Mouse (Mus musculus) E14TG2a.4 (cell line): ENCODE measurements around the gene 4930558K02Rik.

Experiments used
- H3K27me3 ChIP-seq: 2 replicates; pipeline ENCODE4 v1.6.1; 2014; ENCODE audit warnings: low read length, control low read depth; ENCODE audit not compliant: insufficient read depth
- H3K36me3 ChIP-seq: 2 replicates; pipeline ENCODE4 v1.6.1; 2014; ENCODE audit warnings: low read length, control low read depth; ENCODE audit not compliant: insufficient read depth
- H3K4me1 ChIP-seq: replicated peaks from 2 replicates; pipeline ENCODE4 v1.6.1; 2014; ENCODE audit warnings: low read depth, low read length, control low read depth
- H3K4me3 ChIP-seq: replicated peaks from 2 replicates; pipeline ENCODE4 v1.5.1; 2014; ENCODE audit warnings: mild to moderate bottlenecking, low read length
- H3K9me3 ChIP-seq: 2 replicates; pipeline ENCODE4 v1.6.1; 2014; ENCODE audit warnings: low read length, control low read depth
- CTCF ChIP-seq: conservative IDR thresholded peaks from 2 replicates; pipeline ENCODE4 v1.5.1; 2014; ENCODE audit warnings: low read length
- NANOG ChIP-seq: IDR thresholded peaks from 2 replicates; pipeline ENCODE4 v1.6.1; 2014; ENCODE audit warnings: borderline replicate concordance, low read length, mixed read lengths
- POU5F1 ChIP-seq: IDR thresholded peaks from 2 replicates; pipeline ENCODE4 v1.6.1; 2014; ENCODE audit warnings: low read length, borderline replicate concordance

The 4930558K02Rik gene

DNA sequence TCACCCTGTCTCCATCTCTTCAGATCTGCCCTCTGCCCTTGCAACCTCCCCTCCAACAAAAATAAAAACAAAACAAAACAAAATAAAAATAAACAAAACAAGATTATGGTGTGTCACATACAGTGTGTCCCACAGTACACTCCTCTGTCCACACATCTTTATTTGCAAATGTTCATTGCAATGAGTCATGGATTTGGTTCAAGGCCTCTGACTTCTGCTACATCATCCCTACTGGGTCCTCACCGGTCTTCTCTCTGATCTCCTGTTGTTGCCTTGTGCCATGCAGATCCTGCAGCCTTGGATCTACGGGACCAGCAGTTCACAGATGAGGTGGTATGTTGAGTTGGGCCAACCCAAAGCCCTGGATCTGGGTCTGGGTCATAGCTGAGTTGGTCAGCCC, 59.8 kb downstream of the 4930558K02Rik start:
- TF ChIP-seq NANOG = no peak
- no peak for TF ChIP-seq CTCF
- TF ChIP-seq POU5F1 = no peak
- no peaks in the 10 kb centered on the region for H3K9me3 ChIP-seq
- H3K4me3 ChIP-seq = no peak overlapping the region
- H3K27me3 ChIP-seq = no peaks in the 10 kb centered on the region
- peaks cover 96% of the 10 kb centered on the region for H3K4me1 ChIP-seq
- no peaks in the 10 kb centered on the region for H3K36me3 ChIP-seq

DNA sequence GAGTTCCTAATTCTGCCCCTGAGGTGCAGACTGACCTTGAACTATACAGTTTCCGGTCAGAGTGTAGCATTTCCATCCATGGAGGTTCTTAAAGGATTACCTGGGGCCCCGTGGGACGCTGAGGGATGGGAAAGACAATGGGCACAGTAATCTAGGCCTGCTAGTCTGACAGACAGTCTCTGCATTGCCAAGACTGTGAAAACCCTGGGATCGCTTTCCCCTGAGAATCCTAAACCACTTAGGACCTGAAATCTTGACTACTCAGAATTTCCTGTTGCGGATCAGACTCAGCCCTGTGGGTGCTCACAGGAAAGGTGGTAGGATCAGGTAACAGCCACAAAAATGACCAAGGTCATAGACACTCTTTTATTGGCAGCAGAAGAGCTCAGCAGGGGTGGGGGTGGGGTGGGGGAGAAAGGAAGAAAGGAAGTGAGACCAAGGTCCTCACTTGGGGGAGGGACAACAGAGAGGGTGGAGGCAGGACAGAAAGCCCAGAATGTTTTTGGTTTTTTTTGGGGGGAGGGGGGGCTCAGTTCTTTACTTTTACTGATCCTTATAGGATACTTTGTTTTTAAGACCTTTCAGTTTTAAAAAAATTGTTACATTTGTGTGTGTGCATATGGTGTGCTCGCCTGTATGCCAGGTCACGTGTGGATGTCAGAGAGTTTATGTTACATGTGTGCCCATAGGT, 60.6 kb downstream of the 4930558K02Rik start:
- Histone ChIP-seq H3K4me1 (peaks cover 95% of the 10 kb centered on the region), H3K9me3 (no peaks in the 10 kb centered on the region), H3K4me3 (peak overlapping the region; percentile 27), H3K36me3 (no peaks in the 10 kb centered on the region), H3K27me3 (peaks cover 2% of the 10 kb centered on the region; the same call in 1 of the 2 replicates)
- TF ChIP-seq NANOG (no peak), CTCF (no peak), POU5F1 (no peak)

DNA sequence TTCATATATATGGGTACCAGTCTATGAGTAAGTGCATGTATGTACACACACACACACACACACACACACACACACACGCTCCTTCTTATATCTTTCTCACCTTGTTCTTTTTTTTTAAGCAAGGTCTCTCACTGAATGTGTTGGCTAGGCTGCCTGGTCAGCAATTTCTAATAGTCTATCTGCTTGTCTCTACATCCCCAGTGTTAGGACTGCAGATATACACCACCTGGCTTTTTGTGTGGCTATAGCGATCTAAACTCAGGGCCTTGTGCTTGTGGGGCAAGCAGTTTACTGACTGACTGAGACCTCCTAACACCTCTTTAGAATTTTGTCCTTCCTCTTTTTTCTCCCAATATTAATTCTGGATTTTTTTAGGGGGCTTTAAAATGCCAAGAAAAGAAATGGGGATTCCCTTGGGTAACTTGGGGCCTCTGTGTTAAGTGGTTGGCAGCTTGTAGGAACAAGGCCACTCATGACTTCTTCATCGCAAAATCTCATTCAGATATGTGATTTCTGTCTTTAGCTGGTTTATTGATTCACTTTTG, 61.4 kb downstream of the 4930558K02Rik start:
- Histone ChIP-seq H3K36me3 (no peaks in the 10 kb centered on the region), H3K9me3 (no peaks in the 10 kb centered on the region), H3K4me3 (0 out of 2 replicates have a peak overlapping the region, but pooled peaks have one; percentile 27), H3K27me3 (peaks cover 2% of the 10 kb centered on the region; the same call in 1 of the 2 replicates), H3K4me1 (peaks cover 93% of the 10 kb centered on the region)
- TF ChIP-seq POU5F1 (no peak), NANOG (no peak), CTCF (no peak)

DNA sequence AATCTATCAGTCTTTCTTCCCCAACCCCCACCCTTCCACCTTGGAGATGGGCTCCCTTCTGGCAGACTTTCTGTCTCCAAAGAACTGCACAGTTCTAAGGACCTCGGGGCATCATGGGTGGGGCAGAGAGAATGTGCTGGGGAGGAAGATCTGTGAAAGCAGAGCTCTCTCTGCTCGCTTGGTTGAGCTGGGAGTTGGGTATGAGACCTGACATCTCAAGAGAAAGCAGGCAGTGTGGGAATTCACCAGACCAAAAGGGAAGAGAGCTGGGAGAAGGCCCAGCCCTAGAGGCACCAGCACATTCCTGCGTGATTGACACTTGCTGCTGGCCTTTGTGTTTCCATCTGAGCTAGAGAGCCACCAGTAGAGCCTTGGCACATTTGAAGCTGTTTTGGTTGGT, 63.4 kb downstream of the 4930558K02Rik start:
- TF ChIP-seq NANOG (no peak), CTCF (no peak), POU5F1 (no peak)
- H3K4me1 ChIP-seq = peaks cover 75% of the 10 kb centered on the region
- H3K4me3 ChIP-seq = no peak overlapping the region
- peaks cover 2% of the 10 kb centered on the region; the same call in 1 of the 2 replicates for H3K27me3 ChIP-seq
- H3K36me3 ChIP-seq = no peaks in the 10 kb centered on the region
- no peaks in the 10 kb centered on the region for H3K9me3 ChIP-seq

DNA sequence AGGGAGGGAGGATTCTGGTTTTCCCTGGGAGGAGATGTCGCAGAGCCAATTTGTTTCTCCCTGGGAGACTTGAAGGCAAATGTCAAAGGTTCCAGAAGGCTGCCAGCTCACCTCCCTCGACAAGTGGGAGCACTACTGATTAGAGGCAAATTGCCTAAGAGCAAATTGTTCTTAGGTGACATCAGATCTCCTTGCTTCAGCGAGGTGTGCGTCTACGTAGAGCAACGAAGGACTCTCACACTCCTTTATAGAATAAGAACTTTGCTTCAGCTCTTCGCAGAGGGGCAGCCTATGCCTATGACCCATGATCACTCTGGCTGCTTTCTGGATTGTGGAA, 65.8 kb downstream of the 4930558K02Rik start:
- Histone ChIP-seq H3K4me1 (peaks cover 58% of the 10 kb centered on the region), H3K27me3 (peaks cover 2% of the 10 kb centered on the region; the same call in 1 of the 2 replicates), H3K4me3 (no peak overlapping the region), H3K36me3 (no peaks in the 10 kb centered on the region), H3K9me3 (no peaks in the 10 kb centered on the region)
- TF ChIP-seq POU5F1 (no peak), NANOG (no peak), CTCF (no peak)

DNA sequence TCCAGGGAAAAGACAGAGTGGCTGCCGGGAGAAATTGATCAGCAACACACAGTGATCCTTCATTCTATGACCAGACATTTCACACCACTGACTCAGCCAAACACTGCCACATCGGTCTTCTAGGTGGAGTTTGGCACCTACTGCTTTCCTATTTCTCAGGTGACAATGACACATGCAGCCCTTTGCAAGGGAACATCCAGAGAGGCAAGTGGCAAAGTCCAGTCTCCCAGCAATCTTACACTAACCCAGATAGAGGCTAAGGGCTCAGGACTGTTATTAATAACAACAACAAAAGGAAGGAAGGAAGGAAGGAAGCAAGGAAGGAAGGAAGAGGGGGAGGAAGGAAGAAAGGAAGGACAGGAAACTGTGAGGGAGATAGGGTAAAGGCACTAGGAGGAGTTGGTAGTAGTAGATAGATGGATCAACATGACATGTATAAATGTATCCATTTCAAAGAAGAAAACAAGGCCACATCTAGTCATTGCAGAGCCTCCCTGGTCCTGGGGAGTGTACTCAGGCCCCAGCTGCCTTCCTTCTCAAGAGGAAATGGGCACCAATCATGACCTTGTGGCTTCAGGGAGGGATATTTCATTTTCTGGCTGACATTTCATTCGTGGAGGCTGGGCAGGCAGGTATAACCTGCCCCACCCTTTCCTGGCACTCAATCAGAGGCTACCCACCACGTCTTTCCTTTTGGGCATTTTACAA, 66.3 kb downstream of the 4930558K02Rik start:
- H3K4me3 ChIP-seq = no peak overlapping the region
- peaks cover 2% of the 10 kb centered on the region; the same call in 1 of the 2 replicates for H3K27me3 ChIP-seq
- H3K36me3 ChIP-seq = no peaks in the 10 kb centered on the region
- no peak for TF ChIP-seq CTCF
- TF ChIP-seq NANOG = no peak
- TF ChIP-seq POU5F1 = no peak
- H3K9me3 ChIP-seq = no peaks in the 10 kb centered on the region
- peaks cover 55% of the 10 kb centered on the region for H3K4me1 ChIP-seq

DNA sequence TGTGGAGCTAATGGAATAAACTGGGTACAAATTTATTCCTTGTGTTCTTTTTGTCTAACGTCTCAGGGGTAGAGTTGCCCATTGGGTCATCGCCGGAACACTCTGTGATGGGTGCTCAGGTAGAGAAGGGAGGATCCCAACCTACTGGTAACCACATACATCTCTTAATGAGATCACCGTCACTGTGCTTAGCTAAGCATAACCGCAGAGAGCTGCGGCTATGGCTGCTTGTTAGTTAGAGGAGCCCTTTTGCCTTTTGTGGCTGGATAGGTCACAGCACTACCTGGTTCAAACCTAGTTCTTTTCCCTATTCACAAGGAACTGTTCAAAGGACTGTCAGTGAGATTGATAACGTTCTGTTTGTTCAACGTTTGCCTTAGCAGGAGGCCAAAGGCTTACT, 70.4 kb downstream of the 4930558K02Rik start:
- no peaks in the 10 kb centered on the region for H3K27me3 ChIP-seq
- peaks cover 25% of the 10 kb centered on the region for H3K4me1 ChIP-seq
- H3K9me3 ChIP-seq = no peaks in the 10 kb centered on the region
- no peaks in the 10 kb centered on the region for H3K36me3 ChIP-seq
- H3K4me3 ChIP-seq = no peak overlapping the region
- TF ChIP-seq NANOG (no peak), POU5F1 (no peak), CTCF (no peak)

DNA sequence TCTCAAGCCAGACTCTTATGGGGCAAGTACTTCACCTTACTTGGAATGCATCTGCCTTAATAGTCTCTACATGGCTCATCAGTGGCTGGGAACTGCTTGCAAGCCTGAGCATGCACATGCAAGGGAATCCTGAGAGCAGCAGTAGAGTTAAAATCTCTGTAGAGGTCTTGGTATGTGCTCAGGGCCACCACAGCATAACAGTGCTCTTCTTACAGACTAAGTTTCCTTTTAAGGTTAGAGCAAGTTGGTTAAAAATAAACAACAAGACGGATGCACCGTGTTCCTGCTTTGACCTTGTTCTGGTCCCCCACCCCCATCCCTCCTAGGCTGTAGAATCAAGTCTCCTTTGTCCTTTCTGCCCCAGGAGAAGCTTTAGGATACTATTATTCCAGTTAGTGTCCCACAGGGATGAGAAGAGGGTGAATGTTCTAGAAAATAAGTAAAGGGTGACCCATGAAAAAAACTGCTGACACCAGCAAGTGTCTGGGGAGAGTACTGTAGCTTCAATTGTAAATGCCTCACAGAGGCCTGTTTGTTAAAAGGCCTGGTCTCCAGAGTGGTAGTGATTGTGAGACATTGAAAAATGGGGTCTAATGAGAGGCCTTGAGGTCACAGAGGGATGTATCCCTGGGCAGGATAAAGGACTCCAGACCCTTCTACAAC, 71.5 kb downstream of the 4930558K02Rik start:
- H3K9me3 ChIP-seq = no peaks in the 10 kb centered on the region
- no peak overlapping the region for H3K4me3 ChIP-seq
- no peak for TF ChIP-seq POU5F1
- no peak for TF ChIP-seq CTCF
- no peak for TF ChIP-seq NANOG
- peaks cover 17% of the 10 kb centered on the region for H3K4me1 ChIP-seq
- no peaks in the 10 kb centered on the region for H3K36me3 ChIP-seq
- no peaks in the 10 kb centered on the region for H3K27me3 ChIP-seq
